Mouse (Mus musculus): ENCODE data around the gene Slfn8. TPM values are rescaled to one million over a fixed set of nuclear protein-coding genes. Genes with fewer than 3 reads are reported as not detected.
"Not testable (repeated sequence)": the region's sequence is repeated elsewhere in the genome, so short reads cannot be mapped to it uniquely, and the experiment has no call there.

The Slfn8 gene
- polyA plus RNA-seq, 1 experiment from 2014 or later, result 0.11 TPM

DNA sequence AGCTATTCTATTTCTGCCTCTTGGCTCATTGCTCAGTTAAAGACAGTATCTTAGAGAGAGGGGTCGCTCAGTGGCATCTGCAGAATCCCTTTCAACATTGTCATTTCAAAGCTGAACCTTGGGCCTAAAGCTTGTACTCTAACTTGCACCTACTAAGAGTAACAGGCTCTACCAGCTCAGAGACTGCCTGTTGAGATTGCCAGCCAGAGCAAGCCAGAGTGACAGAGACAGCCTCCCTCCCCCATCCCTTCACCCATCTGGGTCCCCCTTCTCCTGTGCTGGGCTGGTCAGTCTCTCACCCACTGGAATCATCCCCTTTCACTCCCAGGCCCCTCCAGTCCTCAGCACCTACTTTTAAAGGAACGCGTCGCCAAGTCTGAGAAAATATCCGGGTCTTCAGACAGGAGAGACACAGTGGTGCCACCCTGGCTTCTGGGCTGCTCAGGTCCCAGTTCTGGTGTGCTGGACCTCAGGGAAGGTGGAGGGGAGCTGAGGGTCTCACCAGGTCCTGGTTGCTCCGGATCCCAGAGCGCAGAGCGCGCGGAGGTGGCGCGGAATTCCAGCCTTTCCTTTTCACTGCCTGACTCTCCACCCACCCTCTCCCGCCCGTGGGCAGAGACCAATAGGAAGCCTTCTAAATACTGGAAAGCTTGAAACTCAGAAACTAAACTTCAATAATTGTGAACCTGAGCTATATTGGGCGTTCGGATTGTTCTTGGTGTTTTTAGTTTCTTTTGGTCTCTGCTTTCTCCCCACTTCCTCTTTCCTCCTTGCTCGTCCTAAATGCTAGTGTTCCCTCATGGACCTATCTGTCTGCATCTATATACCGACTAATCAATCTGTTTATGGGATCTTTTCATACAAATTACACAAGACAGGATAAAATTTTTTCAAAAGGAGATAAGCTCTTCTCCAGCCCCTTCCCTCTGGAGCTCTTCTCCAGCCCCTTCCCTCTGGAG lies 770 bp downstream of the Slfn8 start:
- H3K4me2 ChIP-seq; H3K27ac ChIP-seq (ENCODE audit: low read depth, low read length); H3K4me3 ChIP-seq (ENCODE audit: low read depth, low read length); H3K4me1 ChIP-seq (ENCODE audit: control insufficient read depth, insufficient read depth, low read length); H3K36me3 ChIP-seq (ENCODE audit: control insufficient read depth, insufficient read depth, low read length); ATAC-seq (ENCODE audit: low FRiP score); DNase-seq (ENCODE audit: low spot score, missing footprints); H3K27me3 ChIP-seq (ENCODE audit: control insufficient read depth, insufficient read depth, low read length); H3K9me3 ChIP-seq (ENCODE audit: control insufficient read depth, low read length); H3K9ac ChIP-seq (ENCODE audit: low read length): not testable (repeated sequence)
- 86% methylated on average over 18 of the region's 18 CpGs for WGBS

- Histone ChIP-seq H3K4me2 (no peak overlapping the region), H3K4me3 (ENCODE audit: low read depth, low read length) (no peak overlapping the region), H3K9ac (ENCODE audit: low read length) (no peak overlapping the region), H3K4me1 (ENCODE audit: control insufficient read depth, insufficient read depth, low read length) (no peaks in the 10 kb centered on the region), H3K27ac (ENCODE audit: low read depth, low read length) (no peak overlapping the region), H3K9me3 (ENCODE audit: control insufficient read depth, low read length) (no peaks in the 10 kb centered on the region), H3K36me3 (ENCODE audit: control insufficient read depth, insufficient read depth, low read length) (no peaks in the 10 kb centered on the region), H3K27me3 (ENCODE audit: control insufficient read depth, insufficient read depth, low read length) (no peaks in the 10 kb centered on the region)
- DNase-seq (ENCODE audit: low spot score, missing footprints) (no peak), ATAC-seq (ENCODE audit: low FRiP score) (no peak)
Observed at GRCm38 (mm10) chr11:83016093-83016492, 4.5 kb downstream of the Slfn8 start.

GRCm38 (mm10) chr11:83013356-83013755 lies 7.3 kb downstream of the Slfn8 start:
- no peak overlapping the region for H3K4me3 ChIP-seq (ENCODE audit: low read depth, low read length)
- H3K9me3 ChIP-seq (ENCODE audit: control insufficient read depth, low read length), result no peaks in the 10 kb centered on the region

GRCm38 (mm10) chr11:82991469-82992166 lies 29.0 kb downstream of the Slfn8 start, which contains the start of gene Slfn9:
Gene Slfn9, minus strand, starts transcription at chr11:82991830.
- peaks cover 7% of the 10 kb centered on the region for H3K4me1 ChIP-seq (ENCODE audit: control insufficient read depth, insufficient read depth, low read length)
- peaks cover 3% of the 10 kb centered on the region; the same call in 1 of the 2 replicates for H3K27me3 ChIP-seq (ENCODE audit: control insufficient read depth, insufficient read depth, low read length)
- DNase-seq (ENCODE audit: low spot score, missing footprints) (peak; percentile 91), ATAC-seq (ENCODE audit: low FRiP score) (no peak)
- WGBS, result 8% methylated on average over 14 of the region's 14 CpGs
- no peaks in the 10 kb centered on the region for H3K36me3 ChIP-seq (ENCODE audit: control insufficient read depth, insufficient read depth, low read length)
- H3K4me3 ChIP-seq (ENCODE audit: low read depth, low read length), result peak within 1 kb of the TSS; percentile 25
- peak within 1 kb of the TSS; percentile 59 for H3K4me2 ChIP-seq
- H3K9me3 ChIP-seq (ENCODE audit: control insufficient read depth, low read length), result no peaks in the 10 kb centered on the region
- H3K27ac ChIP-seq (ENCODE audit: low read depth, low read length), result no peak within 1 kb of the TSS
- H3K9ac ChIP-seq (ENCODE audit: low read length), result peak within 1 kb of the TSS; percentile 47; the same call in 1 of the 2 replicates

More at GRCm38 (mm10) chr11:83013356-83013755, 7.3 kb downstream of the Slfn8 start:
- H3K4me1 ChIP-seq (ENCODE audit: control insufficient read depth, insufficient read depth, low read length), result no peaks in the 10 kb centered on the region
- H3K9ac ChIP-seq (ENCODE audit: low read length), result no peak overlapping the region
- H3K4me2 ChIP-seq, result no peak overlapping the region
- H3K27ac ChIP-seq (ENCODE audit: low read depth, low read length), result no peak overlapping the region
- DNase-seq (ENCODE audit: low spot score, missing footprints) (no peak), ATAC-seq (ENCODE audit: low FRiP score) (no peak)
- 81% methylated on average over 1 of the region's 1 CpGs for WGBS
- H3K27me3 ChIP-seq (ENCODE audit: control insufficient read depth, insufficient read depth, low read length), result no peaks in the 10 kb centered on the region
- no peaks in the 10 kb centered on the region for H3K36me3 ChIP-seq (ENCODE audit: control insufficient read depth, insufficient read depth, low read length)

DNA sequence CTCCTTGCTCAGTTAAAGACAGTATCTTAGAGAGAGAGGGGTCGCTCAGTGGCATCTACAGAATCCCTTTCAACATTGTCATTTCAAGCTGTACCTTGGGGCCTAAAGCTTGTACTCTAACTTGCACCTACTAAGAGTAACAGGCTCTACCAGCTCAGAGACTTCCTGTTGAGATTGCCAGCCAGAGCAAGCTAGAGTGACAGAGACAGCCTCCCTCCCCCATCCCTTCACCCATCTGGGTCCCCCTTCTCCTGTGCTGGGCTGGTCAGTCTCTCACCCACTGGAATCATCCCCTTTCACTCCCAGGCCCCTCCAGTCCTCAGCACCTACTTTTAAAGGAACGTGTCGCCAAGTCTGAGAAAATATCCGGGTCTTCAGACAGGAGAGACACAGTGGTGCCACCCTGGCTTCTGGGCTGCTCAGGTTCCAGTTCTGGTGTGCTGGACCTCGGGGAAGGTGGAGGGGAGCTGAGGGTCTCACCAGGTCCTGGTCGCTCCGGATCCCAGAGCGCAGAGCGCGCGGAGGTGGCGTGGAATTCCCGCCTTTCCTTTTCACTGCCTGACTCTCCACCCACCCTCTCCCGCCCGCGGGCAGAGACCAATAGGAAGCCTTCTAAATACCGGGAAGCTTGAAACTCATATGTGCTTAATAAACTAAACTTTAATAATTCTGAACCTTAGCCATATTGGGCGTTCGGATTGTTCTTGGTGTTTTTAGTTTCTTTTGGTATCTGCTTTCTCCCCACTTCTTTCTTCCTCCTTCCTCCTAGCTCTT lies 29.8 kb downstream of the Slfn8 start:
- peak; percentile 89 for DNase-seq (ENCODE audit: low spot score, missing footprints)
- H3K4me2 ChIP-seq, result peak overlapping the region; percentile 59
- not testable (repeated sequence) for ATAC-seq (ENCODE audit: low FRiP score); H3K36me3 ChIP-seq (ENCODE audit: control insufficient read depth, insufficient read depth, low read length); H3K27me3 ChIP-seq (ENCODE audit: control insufficient read depth, insufficient read depth, low read length); H3K9me3 ChIP-seq (ENCODE audit: control insufficient read depth, low read length); H3K4me1 ChIP-seq (ENCODE audit: control insufficient read depth, insufficient read depth, low read length); H3K27ac ChIP-seq (ENCODE audit: low read depth, low read length)
- peak overlapping the region; percentile 47; the same call in 1 of the 2 replicates for H3K9ac ChIP-seq (ENCODE audit: low read length)
- WGBS, result 14% methylated on average over 19 of the region's 19 CpGs
- peak overlapping the region; percentile 25; the same call in 1 of the 2 replicates for H3K4me3 ChIP-seq (ENCODE audit: low read depth, low read length)

GRCm38 (mm10) chr11:82989357-82989756 lies 31.3 kb downstream of the Slfn8 start:
- Histone ChIP-seq H3K9ac (ENCODE audit: low read length) (no peak overlapping the region), H3K4me3 (ENCODE audit: low read depth, low read length) (no peak overlapping the region), H3K27me3 (ENCODE audit: control insufficient read depth, insufficient read depth, low read length) (peaks cover 3% of the 10 kb centered on the region; the same call in 1 of the 2 replicates), H3K4me1 (ENCODE audit: control insufficient read depth, insufficient read depth, low read length) (peaks cover 7% of the 10 kb centered on the region), H3K36me3 (ENCODE audit: control insufficient read depth, insufficient read depth, low read length) (no peaks in the 10 kb centered on the region), H3K9me3 (ENCODE audit: control insufficient read depth, low read length) (no peaks in the 10 kb centered on the region), H3K27ac (ENCODE audit: low read depth, low read length) (no peak overlapping the region), H3K4me2 (no peak overlapping the region)
- WGBS, result 36% methylated on average over 12 of the region's 12 CpGs
- ATAC-seq (ENCODE audit: low FRiP score) (no peak), DNase-seq (ENCODE audit: low spot score, missing footprints) (no peak)

- Histone ChIP-seq H3K4me2 (no peak overlapping the region), H3K36me3 (ENCODE audit: control insufficient read depth, insufficient read depth, low read length) (no peaks in the 10 kb centered on the region), H3K27ac (ENCODE audit: low read depth, low read length) (no peak overlapping the region), H3K9ac (ENCODE audit: low read length) (no peak overlapping the region), H3K4me3 (ENCODE audit: low read depth, low read length) (no peak overlapping the region), H3K27me3 (ENCODE audit: control insufficient read depth, insufficient read depth, low read length) (peaks cover 3% of the 10 kb centered on the region; the same call in 1 of the 2 replicates), H3K9me3 (ENCODE audit: control insufficient read depth, low read length) (no peaks in the 10 kb centered on the region), H3K4me1 (ENCODE audit: control insufficient read depth, insufficient read depth, low read length) (peaks cover 7% of the 10 kb centered on the region)
- DNase-seq (ENCODE audit: low spot score, missing footprints), result no peak
- ATAC-seq (ENCODE audit: low FRiP score), result no peak
- 84% methylated on average over 6 of the region's 6 CpGs for WGBS
Observed at GRCm38 (mm10) chr11:82987621-82988020, 33.0 kb downstream of the Slfn8 start.

DNA sequence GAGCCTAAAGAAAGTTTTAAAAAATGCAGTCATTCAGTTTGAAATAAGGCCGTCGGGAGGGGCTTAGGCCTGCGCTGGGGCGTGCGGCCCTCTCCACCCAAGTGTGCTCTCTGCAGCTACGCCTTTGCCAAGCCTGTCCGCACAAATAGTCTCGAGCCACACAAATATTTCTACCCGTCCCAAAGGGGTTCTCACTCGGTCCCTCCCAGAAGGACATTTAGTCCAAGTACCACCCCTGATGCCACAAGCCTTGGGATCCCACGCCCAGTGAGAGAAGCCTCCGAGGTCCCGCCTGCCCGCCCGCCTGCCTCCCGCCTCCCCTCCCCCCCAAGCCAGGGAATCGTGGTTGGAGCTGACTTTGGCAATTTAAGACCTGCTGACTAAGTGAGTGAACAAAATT lies 37.4 kb downstream of the Slfn8 start:
- Histone ChIP-seq H3K4me1 (ENCODE audit: control insufficient read depth, insufficient read depth, low read length) (no peaks in the 10 kb centered on the region), H3K4me3 (ENCODE audit: low read depth, low read length) (no peak overlapping the region), H3K27me3 (ENCODE audit: control insufficient read depth, insufficient read depth, low read length) (no peaks in the 10 kb centered on the region), H3K36me3 (ENCODE audit: control insufficient read depth, insufficient read depth, low read length) (no peaks in the 10 kb centered on the region), H3K27ac (ENCODE audit: low read depth, low read length) (no peak overlapping the region), H3K4me2 (no peak overlapping the region), H3K9ac (ENCODE audit: low read length) (no peak overlapping the region), H3K9me3 (ENCODE audit: control insufficient read depth, low read length) (no peaks in the 10 kb centered on the region)
- no peak for ATAC-seq (ENCODE audit: low FRiP score)
- no peak for DNase-seq (ENCODE audit: low spot score, missing footprints)
- WGBS, result 80% methylated on average over 17 of the region's 17 CpGs
